Mouse (Mus musculus): ENCODE results near the gene Ppia.

- TF ChIP-seq CTCF (IDR thresholded peaks at IDR 0.05) (no peak), EP300 (IDR thresholded peaks at IDR 0.05; ENCODE audit: insufficient read depth, low read depth, low read length) (no peak)
Observed at GRCm38 (mm10) chr11:6430186-6430585, 14.9 kb downstream of the Ppia start.
